Mouse (Mus musculus): ENCODE data around the gene Aldh18a1. TPM values are rescaled to one million over a fixed set of nuclear protein-coding genes. Genes with fewer than 3 reads are reported as not detected.
"Not testable (repeated sequence)": the region's sequence is repeated elsewhere in the genome, so short reads cannot be mapped to it uniquely, and the experiment has no call there.

Aldh18a1 gene
- total RNA-seq, 4 experiments from 2014 or later, result 19.9 to 29.8 (median 26.1) TPM

- no peak for DNase-seq (ENCODE audit: low spot score in 2 of 2)
Observed at GRCm38 (mm10) chr19:40587491-40588292, 571 bp downstream of the Aldh18a1 start.

- no peak for DNase-seq (ENCODE audit: low spot score in 2 of 2)
Observed at GRCm38 (mm10) chr19:40586908-40587307, 1.4 kb downstream of the Aldh18a1 start.

GRCm38 (mm10) chr19:40581662-40582061 is 6.6 kb downstream of the Aldh18a1 start:
- DNase-seq (ENCODE audit: low spot score in 2 of 2), result no peak

DNA sequence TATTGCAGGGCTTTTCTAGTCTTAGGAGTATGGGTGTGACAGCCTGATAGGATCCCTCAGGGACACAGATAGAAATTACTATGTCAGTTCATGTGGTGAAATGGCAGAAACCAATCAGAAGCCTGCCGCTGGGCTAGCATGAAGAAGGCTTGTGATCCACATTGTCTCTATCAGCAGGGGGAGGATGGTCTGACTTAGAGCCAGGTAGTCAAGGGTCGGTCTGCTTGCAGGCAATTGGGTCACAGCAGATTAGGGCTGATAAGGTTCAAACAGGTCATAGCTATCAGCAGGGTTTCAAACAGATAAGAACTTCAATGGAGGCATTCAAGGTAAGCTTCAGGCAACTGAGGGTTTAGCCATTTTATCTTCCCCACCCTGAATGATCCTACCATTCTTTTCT is 7.4 kb downstream of the Aldh18a1 start:
- DNase-seq (ENCODE audit: low spot score in 2 of 2), result no peak

- no peak for DNase-seq (ENCODE audit: low spot score in 2 of 2)
Observed at GRCm38 (mm10) chr19:40575438-40575837, 12.8 kb downstream of the Aldh18a1 start.

GRCm38 (mm10) chr19:40570726-40571125 is 17.5 kb downstream of the Aldh18a1 start:
- DNase-seq (ENCODE audit: low spot score in 2 of 2), result no peak

DNA sequence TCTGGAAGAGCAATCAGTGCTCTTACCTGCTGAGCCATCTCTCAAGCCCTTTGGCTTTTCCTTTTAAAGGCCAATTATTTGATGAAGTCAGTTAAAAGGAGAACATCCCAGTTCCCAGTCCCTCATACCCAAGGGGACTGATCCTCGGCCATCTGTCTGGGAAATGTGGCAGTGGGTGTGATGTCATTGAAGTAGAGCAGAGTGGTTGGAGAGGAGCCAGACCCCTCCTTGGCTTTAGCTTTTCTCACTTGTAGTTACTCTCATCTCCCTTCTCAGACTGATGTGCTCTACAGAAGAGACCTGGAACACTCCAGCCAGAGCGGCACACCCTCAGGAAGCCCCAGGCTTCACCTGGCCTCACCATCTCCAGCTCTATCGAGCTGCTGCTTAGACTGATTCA is 20.6 kb downstream of the Aldh18a1 start:
- no peak for DNase-seq (ENCODE audit: low spot score in 2 of 2)

- no peak for DNase-seq (ENCODE audit: low spot score in 2 of 2)
Observed at GRCm38 (mm10) chr19:40563880-40564645, 24.2 kb downstream of the Aldh18a1 start.

DNA sequence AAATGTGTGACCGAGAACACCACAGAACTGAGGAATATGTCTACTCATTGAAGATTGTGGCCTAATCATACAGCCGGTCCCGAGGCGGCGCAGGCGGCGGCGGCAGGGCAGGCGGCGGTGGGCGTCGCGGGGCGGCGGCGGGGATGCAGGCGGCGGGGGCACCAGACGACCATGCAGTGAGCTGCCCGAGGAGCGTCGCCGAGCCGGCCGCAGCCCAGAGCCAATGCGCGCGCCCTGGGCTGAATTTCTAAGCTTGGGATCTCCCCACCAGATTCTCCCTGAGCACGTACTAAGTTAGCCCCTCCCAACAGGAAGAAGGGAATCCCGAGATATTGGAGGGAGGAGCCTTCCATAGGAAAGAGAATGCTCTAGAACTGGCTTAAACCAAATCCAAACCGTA is 26.7 kb downstream of the Aldh18a1 start:
- DNase-seq (ENCODE audit: low spot score in 2 of 2), result not testable (repeated sequence)

- DNase-seq (ENCODE audit: low spot score in 2 of 2), result no peak
Observed at GRCm38 (mm10) chr19:40556029-40556428, 32.2 kb downstream of the Aldh18a1 start.

DNA sequence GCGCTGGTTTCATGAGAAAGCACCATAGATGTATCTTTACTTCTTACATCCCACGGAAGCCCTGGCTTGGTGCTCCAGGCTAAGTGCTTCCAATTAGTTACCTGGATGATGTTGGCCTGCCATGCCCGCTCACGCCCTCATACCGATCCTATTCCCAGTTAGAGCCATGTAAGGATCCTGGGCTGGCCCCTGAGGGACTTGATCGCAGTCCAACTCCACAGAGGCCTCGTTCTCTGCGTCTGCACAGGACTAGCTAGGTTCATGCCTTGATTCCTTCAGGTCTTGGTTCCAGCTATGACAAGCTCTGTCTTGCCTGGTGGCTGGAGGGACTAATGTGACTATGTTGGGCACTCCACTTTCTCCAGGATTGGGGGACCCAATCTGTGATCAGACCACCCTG is 33.1 kb downstream of the Aldh18a1 start:
- DNase-seq (ENCODE audit: low spot score in 2 of 2), result no peak

DNA sequence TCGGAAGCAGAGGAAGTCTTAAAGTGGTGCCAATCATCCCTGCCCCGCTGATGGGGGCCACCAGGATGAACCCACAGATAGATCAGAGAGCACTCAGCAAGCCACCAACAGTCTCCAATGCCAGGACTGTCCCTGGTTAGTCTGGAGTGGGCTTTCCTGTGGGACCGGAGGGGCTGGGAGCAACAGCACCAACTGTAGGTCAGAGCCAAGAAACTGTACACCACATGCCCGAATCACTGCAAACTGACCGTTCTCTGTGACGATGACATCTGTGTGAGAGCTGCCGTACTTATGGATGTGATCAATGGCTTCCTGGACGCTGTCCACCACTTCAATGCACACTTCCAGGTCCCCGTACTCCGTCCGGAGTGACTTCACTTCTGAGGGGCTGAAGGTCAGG is 33.9 kb downstream of the Aldh18a1 start:
- no peak for DNase-seq (ENCODE audit: low spot score in 2 of 2)

- DNase-seq (ENCODE audit: low spot score in 2 of 2), result peak in 1 of 2 experiments; percentile 13
Observed at GRCm38 (mm10) chr19:40553849-40554248, 34.4 kb downstream of the Aldh18a1 start.

DNA sequence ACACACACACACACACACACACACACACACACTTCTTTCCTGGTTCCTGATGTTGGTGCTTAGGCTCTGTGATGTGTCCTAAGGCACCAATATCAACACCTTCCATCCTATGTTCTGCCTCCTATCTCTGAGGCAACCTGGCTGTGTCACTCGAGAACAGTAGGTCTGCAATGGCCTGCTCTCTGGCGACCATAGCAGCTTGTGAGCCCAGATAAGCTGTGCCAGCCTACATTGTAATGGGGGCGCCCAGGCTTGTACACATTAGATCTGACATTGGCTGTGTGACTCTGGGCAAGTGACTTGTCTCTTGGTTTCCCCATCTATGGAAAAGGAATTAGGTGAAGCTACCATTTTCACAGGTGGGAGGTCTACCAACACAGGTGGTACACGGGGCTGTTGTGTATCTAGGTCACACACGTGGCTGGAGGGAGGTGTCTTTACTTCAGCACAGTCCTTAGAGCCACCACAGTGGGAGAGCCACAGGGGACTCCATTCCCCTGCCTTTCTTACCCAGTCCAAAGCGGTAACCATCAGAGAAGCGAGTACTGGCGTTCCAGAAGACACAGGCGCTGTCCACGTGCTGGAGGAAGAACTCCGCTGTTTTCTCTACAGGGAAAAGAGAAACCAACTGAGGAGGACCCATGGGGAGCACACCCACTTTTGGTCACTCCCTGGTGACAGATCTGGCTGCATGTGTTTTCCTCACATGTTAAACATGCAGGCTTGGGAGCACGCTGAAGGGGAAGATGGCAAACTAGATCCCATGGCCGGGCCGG is 35.1 kb downstream of the Aldh18a1 start:
- no peak for DNase-seq (ENCODE audit: low spot score in 2 of 2)

- DNase-seq (ENCODE audit: low spot score in 2 of 2), result no peak
Observed at GRCm38 (mm10) chr19:40549516-40550135, 38.6 kb downstream of the Aldh18a1 start.

DNA sequence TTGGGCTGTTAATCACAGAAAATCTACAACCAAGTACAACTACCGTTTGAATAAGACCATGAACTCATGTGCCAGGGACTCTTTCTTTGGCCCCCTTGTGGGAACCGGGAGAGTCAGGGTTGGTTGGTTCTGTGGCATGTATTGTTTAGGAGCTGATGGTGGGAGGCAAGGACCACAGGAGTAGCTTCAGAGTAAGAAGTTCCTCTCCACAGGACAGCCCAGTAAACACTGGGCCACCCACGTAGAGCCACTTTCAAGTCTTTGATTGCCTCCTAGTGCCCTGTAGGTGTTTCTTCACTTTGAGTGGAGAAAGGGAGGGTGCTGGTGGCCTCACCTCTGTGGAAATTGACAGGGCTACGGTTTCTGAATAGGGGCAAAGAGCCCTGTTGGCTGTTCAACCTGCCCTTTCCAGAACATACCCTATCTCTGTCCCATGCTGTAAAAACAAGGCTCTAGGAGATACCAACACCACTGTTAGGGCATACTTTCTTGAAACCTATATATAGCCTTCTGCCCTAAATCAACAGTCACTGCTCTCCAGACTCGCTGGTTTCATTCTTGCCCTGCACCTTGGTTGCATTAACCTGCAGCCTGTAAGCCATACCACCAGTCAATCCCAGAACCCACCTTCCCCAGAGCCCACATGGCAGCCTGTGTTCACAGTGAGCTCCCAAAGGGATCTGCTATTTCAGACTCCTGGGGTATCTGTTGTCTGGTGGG is 39.3 kb downstream of the Aldh18a1 start:
- DNase-seq (ENCODE audit: low spot score in 2 of 2), result no peak

- DNase-seq (ENCODE audit: low spot score in 2 of 2), result no peak
Observed at GRCm38 (mm10) chr19:40548386-40548785, 39.9 kb downstream of the Aldh18a1 start.

DNA sequence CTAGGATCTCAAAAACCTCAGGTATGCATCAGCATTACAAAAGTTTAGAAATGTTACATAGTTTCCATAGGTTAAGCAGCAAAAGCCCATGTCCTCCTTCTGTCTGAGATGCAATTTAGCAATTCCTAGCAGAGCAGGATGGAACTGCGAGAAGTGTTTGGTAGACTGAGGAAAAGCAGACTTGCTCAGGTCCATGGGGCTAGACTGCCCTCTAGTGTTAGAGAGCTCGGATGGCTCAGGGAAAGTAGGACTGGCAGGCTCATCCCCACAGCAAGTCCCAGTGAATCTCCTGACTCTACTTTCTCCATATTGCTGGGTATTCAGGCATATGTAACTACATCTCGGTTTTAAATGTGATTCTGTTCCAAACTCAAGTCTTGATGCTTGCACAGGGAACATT is 43.4 kb downstream of the Aldh18a1 start:
- peak in 1 of 2 experiments; percentile 70 for DNase-seq (ENCODE audit: low spot score in 2 of 2)

GRCm38 (mm10) chr19:40542776-40543175 is 45.5 kb downstream of the Aldh18a1 start:
- no peak for DNase-seq (ENCODE audit: low spot score in 2 of 2)

DNA sequence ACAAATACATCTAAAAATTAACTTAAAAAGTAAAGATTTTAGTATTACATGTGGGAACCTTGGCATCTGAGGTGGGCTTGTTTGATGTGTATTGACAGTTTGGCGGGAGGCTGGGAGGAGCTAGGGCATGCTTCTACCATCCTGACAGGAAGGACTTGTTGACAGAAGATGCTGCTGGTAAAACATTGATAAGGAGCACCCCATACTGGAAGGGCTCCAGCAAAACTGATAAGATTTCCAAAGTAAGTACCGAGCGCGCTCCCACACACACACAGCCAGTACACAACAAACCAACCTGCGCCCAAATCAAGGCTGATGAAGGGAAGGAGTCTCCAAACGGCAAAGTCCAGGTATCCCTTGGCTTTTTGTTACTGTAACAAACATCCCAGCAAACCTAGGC is 51.7 kb downstream of the Aldh18a1 start:
- DNase-seq (ENCODE audit: low spot score in 2 of 2), result no peak

- DNase-seq (ENCODE audit: low spot score in 2 of 2), result no peak
Observed at GRCm38 (mm10) chr19:40532525-40532924, 55.7 kb downstream of the Aldh18a1 start.
